Mouse (Mus musculus): ENCODE results near the gene Pcdh17.

DNA sequence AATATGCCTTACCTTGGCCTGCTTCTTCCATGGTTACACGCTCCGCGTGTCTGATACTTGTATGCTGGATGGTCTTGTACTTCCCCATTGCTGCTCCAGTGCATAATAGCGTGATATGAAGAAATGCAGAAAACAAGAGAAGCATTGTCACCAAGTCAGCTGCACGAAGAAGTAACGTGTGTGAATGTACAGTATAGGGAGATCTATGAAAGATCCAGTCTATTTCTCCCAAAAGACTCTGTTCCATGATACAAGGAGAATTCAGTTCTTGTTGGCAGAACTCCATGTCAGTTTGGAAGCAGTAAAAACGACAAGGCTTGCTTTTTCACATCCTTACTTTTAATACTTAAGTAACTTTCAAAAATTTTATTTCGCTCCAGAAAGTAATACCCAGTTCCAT lies 33.0 kb downstream of the Pcdh17 start:
- TF ChIP-seq CTCF (IDR thresholded peaks at IDR 0.05; ENCODE audit: extremely low read depth, insufficient read length, insufficient replicate concordance, low read depth, low read length) (no peak), POLR2A (IDR thresholded peaks at IDR 0.05; ENCODE audit: low read depth, low read length) (no peak)
